Mouse (Mus musculus): ENCODE measurements at regions not wholly inside any gene's neighbourhood (a gene's known extent, or its start where the extent isn't known, plus 50 kb on each side); places are given as distances from the start of the nearest gene placed in this dataset.

- no peak for DNase-seq (ENCODE audit: low read depth, low spot score)
These were observed 133.1 kb upstream of the Zc3h12c start for GRCm38 (mm10) chr9:52301521-52301920.

- no peak for DNase-seq (ENCODE audit: low read depth, low spot score)
These were observed 130.0 kb upstream of the Zc3h12c start for GRCm38 (mm10) chr9:52298329-52298728.

GRCm38 (mm10) chr9:52294699-52295098, 126.3 kb upstream of the Zc3h12c start:
- no peak for DNase-seq (ENCODE audit: low read depth, low spot score)

- DNase-seq (ENCODE audit: low read depth, low spot score), result no peak
These were observed 120.7 kb upstream of the Zc3h12c start for GRCm38 (mm10) chr9:52289069-52289468.

- no peak for DNase-seq (ENCODE audit: low read depth, low spot score)
These were observed 119.4 kb upstream of the Zc3h12c start for GRCm38 (mm10) chr9:52287761-52288275.

GRCm38 (mm10) chr9:52287246-52287651, 118.9 kb upstream of the Zc3h12c start:
- no peak for DNase-seq (ENCODE audit: low read depth, low spot score)

- no peak for DNase-seq (ENCODE audit: low read depth, low spot score)
These were observed 117.7 kb upstream of the Zc3h12c start for GRCm38 (mm10) chr9:52286104-52286503.

GRCm38 (mm10) chr9:52283558-52283957, 115.2 kb upstream of the Zc3h12c start:
- no peak for DNase-seq (ENCODE audit: low read depth, low spot score)

GRCm38 (mm10) chr9:52280995-52281394, 112.6 kb upstream of the Zc3h12c start:
- no peak for DNase-seq (ENCODE audit: low read depth, low spot score)

- no peak for DNase-seq (ENCODE audit: low read depth, low spot score)
These were observed 112.2 kb upstream of the Zc3h12c start for GRCm38 (mm10) chr9:52280556-52280955.

- no peak for DNase-seq (ENCODE audit: low read depth, low spot score)
These were observed 110.3 kb upstream of the Zc3h12c start for GRCm38 (mm10) chr9:52278701-52279023.

GRCm38 (mm10) chr9:52277954-52278700, 109.8 kb upstream of the Zc3h12c start:
- DNase-seq (ENCODE audit: low read depth, low spot score), result no peak

GRCm38 (mm10) chr9:52273994-52274393, 105.6 kb upstream of the Zc3h12c start:
- DNase-seq (ENCODE audit: low read depth, low spot score), result no peak

- DNase-seq (ENCODE audit: low read depth, low spot score), result no peak
These were observed 104.3 kb upstream of the Zc3h12c start for GRCm38 (mm10) chr9:52272668-52273067.

- no peak for DNase-seq (ENCODE audit: low read depth, low spot score)
These were observed 103.2 kb upstream of the Zc3h12c start for GRCm38 (mm10) chr9:52271345-52272116.

GRCm38 (mm10) chr9:52261538-52261937, 93.2 kb upstream of the Zc3h12c start:
- no peak for DNase-seq (ENCODE audit: low read depth, low spot score)

- DNase-seq (ENCODE audit: low read depth, low spot score), result no peak
These were observed 91.1 kb upstream of the Zc3h12c start for GRCm38 (mm10) chr9:52259459-52259858.

- no peak for DNase-seq (ENCODE audit: low read depth, low spot score)
These were observed 87.3 kb upstream of the Zc3h12c start for GRCm38 (mm10) chr9:52255692-52256091.

GRCm38 (mm10) chr9:52254475-52254874, 86.1 kb upstream of the Zc3h12c start:
- DNase-seq (ENCODE audit: low read depth, low spot score), result no peak

GRCm38 (mm10) chr9:52251455-52251854, 83.1 kb upstream of the Zc3h12c start:
- DNase-seq (ENCODE audit: low read depth, low spot score), result no peak

- no peak for DNase-seq (ENCODE audit: low read depth, low spot score)
These were observed 78.3 kb upstream of the Zc3h12c start for GRCm38 (mm10) chr9:52246712-52247111.

- no peak for DNase-seq (ENCODE audit: low read depth, low spot score)
These were observed 75.7 kb upstream of the Zc3h12c start for GRCm38 (mm10) chr9:52244081-52244480.

GRCm38 (mm10) chr9:52243032-52243431, 74.7 kb upstream of the Zc3h12c start:
- DNase-seq (ENCODE audit: low read depth, low spot score), result no peak
